Mouse (Mus musculus) embryonic fibroblast, embryonic 13.5 days (primary cell): Measurements from ENCODE around the gene Sfxn2.

Experiments used
- CTCF ChIP-seq: IDR thresholded peaks from 2 replicates; pipeline ENCODE4 v1.5.1; 2011; ENCODE audit warnings: mild to moderate bottlenecking, control low read depth, low read length, moderate library complexity, borderline replicate concordance; ENCODE audit not compliant: insufficient read depth
- POLR2A ChIP-seq: IDR thresholded peaks from 2 replicates; pipeline ENCODE4 v1.6.1; 2011; ENCODE audit warnings: low read depth, mild to moderate bottlenecking, control low read depth, low read length, moderate library complexity

- TF ChIP-seq CTCF, result no peak
- TF ChIP-seq POLR2A, result peak; percentile 27; the same call in 1 of the 2 replicates
These were observed 44.5 kb upstream of the Sfxn2 start for GRCm38 (mm10) chr19:46528529-46529213.
